Mouse (Mus musculus): Measurements from ENCODE around the gene Rps6.

Rps6 gene

GRCm38 (mm10) chr4:86857113-86858069, at the start of gene Rps6:
Gene Rps6 (minus strand): TSS chr4:86857412.
- WGBS = under 1% methylated on average over 68 of the region's 68 CpGs

GRCm38 (mm10) chr4:86905869-86906268, 48.7 kb upstream of the Rps6 start:
- WGBS = 100% methylated on average over 1 of the region's 1 CpGs

DNA sequence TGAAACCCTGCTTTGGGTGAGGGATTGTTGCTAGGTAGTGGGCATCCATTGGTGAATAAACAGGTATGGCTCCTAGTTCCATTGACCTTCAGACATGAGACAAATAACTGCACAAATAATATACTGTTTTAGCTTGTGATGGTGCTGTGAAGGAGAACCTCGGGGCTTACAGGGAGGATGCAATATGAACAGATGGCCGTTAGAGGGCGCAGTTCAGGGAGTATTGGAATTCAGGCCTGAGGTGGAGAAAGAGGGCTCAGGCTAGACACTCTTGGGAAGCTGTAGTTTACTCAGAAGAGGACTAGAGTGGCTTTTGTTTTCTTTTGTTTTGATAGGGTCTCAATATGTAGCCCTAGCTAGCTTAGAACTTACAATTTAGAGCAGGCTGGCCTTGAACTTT, 47.8 kb upstream of the Rps6 start:
- WGBS = 36% methylated on average over 3 of the region's 3 CpGs

GRCm38 (mm10) chr4:86902351-86902750, 45.1 kb upstream of the Rps6 start:
- 72% methylated on average over 6 of the region's 6 CpGs for WGBS

- WGBS = 74% methylated on average over 14 of the region's 14 CpGs
Observed at GRCm38 (mm10) chr4:86898791-86899474, 41.7 kb upstream of the Rps6 start.

DNA sequence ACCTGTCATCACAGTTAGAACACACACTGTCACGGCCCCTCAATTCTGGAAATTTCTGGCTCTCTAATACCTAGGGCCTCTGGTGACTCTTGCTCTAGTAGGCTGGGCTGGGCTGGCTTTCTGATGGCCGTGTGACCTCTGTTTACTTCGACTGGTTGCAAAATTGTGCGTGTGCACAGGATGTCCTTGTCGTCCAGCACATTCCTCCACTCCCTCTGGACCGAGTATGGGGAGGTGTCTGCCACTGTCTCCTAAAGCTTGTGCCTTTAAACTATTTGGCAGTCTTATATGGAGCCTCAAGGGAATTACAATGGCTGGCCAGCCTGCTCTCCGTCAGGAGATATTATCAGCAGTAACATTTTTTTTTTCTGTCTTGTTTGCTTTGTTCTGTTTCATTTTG, 40.2 kb upstream of the Rps6 start:
- WGBS = 78% methylated on average over 7 of the region's 7 CpGs

DNA sequence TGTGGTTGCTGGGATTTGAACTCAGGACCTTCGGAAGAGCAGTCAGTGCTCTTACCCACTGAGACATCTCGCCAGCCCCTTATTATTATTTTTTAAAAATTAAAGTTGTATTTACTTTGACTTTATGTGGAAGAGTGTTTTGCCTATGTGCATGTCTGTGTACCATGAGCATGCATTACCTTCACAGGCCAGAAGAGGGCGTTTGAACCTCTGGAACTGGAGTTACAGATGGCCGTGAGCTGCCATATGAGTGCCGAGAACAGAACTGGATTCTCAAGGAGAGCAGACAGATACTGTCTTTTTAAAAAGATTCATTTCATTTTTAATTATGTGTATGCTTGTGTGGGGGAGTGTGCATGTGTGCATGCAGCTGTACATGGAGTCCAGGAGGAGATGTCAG, 30.7 kb upstream of the Rps6 start:
- 74% methylated on average over 5 of the region's 5 CpGs for WGBS

- 40% methylated on average over 18 of the region's 18 CpGs for WGBS
Observed at GRCm38 (mm10) chr4:86886160-86886878, 29.1 kb upstream of the Rps6 start.

DNA sequence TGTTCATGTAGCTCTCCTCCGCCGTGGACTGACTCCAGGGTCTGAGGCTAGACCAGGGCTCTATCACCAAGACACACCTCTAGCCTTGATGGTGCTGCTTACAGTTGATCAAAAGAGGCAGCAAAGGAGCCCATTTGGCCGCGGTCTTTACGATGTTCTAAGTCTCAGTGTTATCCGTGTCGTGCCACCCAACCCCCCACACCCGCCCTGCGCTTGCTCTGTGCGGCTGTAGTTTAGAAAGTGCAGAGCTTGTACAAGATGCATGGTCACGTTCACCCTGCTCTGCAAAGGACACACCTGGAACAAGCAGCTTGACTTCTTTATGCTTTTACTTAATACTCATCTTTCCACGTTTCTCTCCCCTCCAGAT, 28.6 kb upstream of the Rps6 start:
- 60% methylated on average over 12 of the region's 12 CpGs for WGBS

GRCm38 (mm10) chr4:86884945-86885344, 27.7 kb upstream of the Rps6 start:
- 42% methylated on average over 4 of the region's 4 CpGs for WGBS

DNA sequence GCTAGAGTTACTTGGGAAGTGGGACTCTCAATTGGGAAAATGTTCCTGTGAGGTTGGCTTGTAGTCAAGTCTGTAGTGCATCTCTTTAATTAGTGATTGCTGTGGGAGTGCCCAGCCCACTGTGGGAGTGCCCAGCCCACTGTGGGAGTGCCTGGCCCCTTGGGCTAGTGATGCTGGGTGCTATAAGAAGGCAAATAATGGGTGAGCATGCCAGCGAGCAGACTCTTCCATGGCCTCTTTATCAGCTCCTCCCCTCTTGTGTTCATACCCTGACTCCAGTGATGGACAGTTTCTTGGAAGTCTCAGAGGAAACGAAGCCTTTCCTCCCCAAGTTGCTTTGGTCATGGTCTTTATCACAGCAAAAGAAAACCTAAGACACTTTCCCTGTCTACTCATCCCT, 25.2 kb upstream of the Rps6 start:
- WGBS = 79% methylated on average over 2 of the region's 2 CpGs

DNA sequence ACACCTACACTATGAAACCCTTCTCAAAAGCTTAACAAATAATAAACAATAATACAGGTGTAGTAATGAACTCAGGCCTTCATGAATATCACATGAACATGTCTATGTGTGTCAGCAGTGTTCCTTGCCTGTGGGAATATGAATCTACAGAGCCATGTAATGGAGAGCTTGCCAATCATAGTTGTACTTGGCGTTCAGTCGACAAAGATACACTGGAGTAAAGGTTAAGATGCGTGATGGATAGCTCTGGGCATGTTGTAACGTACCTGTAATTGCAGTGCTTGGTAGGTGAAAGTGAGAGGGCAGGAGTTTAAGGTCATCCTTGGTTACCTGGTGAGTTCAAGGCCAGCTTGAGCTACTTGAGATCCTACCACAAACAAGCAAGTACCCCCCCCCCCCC, 24.0 kb upstream of the Rps6 start:
- 92% methylated on average over 4 of the region's 4 CpGs for WGBS

- WGBS = 96% methylated on average over 2 of the region's 2 CpGs
Observed at GRCm38 (mm10) chr4:86879477-86879876, 22.3 kb upstream of the Rps6 start.

DNA sequence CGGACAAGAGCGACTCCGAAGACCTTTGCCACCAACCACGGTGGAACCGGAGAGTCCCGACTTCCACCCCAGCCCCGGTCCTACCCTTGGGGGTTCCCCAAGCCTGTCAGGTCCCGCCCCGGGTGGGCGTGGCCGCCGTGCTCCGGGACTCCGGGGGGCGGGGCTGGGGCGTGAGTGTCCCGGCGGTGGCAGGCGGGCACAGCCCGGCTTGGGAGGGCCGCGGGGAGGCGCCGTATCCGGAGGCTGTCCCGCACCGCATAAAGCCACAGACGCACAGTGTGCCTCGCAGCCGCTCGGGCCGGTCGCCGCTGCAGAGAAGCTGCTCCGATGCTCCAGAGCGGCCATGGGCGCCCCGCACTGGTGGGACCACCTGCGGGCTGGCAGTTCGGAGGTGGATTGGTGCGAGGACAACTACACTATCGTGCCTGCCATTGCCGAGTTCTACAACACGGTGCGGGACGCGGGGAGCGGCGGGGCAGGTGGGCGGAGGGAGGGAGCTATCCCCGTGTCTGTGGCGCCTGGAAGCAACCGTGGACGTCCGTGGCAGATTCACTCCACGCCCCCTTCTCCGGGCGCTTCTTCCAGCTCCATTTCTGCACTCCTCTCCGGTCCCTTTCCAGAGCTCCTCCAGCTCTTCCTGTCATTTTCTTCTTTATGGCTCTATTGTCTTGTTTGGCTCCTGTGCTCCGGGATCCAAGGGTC, 17.1 kb upstream of the Rps6 start, which contains the start of gene Acer2:
Gene Acer2 (plus strand): TSS at position 251 of the 702 bp plus-strand sequence.
- under 1% methylated on average over 60 of the region's 60 CpGs for WGBS

DNA sequence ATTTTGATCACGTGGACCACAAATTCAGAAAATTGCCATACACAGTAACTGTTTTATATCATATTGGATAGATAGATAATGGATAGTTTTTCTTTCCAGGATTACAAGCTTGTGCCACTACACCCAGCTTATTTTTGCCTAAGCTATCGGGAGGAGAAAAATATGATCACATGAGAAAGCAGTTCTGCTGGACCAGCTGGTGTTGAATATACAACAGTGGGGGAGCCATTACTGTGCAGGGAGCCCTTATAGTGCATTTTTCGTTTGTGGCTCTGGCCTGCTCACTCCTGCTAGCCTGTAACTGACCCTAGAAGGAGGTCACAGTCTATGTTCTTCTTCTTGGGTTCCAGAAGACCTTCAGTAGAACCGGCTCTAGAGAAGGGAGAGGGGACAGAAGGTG, 15.9 kb upstream of the Rps6 start:
- 43% methylated on average over 4 of the region's 4 CpGs for WGBS

DNA sequence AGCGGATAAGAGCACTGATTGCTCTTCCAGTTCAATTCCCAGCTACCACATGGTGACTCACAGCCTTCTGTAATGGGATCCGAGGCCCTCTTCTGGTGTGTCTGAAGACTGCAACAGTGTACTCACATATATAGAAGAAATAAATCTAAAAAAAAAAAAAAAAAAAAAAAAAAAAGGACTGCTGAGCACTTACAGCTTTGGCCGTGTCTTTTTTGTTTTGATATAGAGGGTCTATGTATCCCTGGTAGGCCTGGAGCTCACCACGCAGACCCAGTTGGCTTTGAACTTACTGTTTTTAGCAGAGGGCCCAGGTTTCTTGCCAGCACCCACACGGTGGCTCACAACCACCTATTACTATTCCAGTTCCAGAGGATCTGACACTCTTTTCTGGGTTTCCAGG, 6.9 kb upstream of the Rps6 start:
- 66% methylated on average over 5 of the region's 5 CpGs for WGBS

GRCm38 (mm10) chr4:86858070-86858440, 843 bp upstream of the Rps6 start:
- 36% methylated on average over 12 of the region's 12 CpGs for WGBS

- WGBS = 1% methylated on average over 50 of the region's 50 CpGs
Observed at GRCm38 (mm10) chr4:86856304-86857112, 704 bp downstream of the Rps6 start.

- 87% methylated on average over 4 of the region's 4 CpGs for WGBS
Observed at GRCm38 (mm10) chr4:86852813-86853590, 4.2 kb downstream of the Rps6 start.

DNA sequence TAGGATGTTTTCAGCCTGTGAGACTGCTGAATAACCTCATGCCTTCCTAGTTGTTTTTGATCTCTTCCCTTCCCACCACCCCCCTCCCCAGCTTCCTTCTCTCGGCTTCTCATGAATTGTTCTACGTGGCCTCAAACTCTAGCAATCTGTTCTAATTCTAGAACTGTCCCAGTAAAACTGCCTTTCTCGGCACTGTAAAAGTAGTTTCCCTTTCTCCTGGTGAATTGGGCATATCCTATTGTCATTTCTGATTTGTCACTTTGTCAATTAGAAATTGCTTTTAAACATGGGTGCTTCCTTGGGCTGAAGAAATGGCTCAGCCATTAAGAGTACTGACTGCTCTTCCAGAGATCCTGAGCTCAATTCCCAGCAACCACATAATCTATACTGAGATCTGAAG, 5.2 kb downstream of the Rps6 start:
- WGBS = 46% methylated on average over 3 of the region's 3 CpGs
